Mouse (Mus musculus) C2C12 (cell line): ENCODE results near the gene Hsf2.

ENCODE experiments used
- CTCF ChIP-seq: IDR thresholded peaks from one replicate; pipeline ENCODE4 v1.5.1; 2011; ENCODE audit not compliant: control insufficient read depth, insufficient read depth, insufficient read length
- FOSL1 ChIP-seq: IDR thresholded peaks from one replicate; pipeline ENCODE4 v1.8.0; 2011; ENCODE audit warnings: mild to moderate bottlenecking, low read length; ENCODE audit not compliant: poor library complexity, insufficient read depth, severe bottlenecking
- MAX ChIP-seq: IDR thresholded peaks from one replicate; pipeline ENCODE4 v1.6.1; 2011; ENCODE audit warnings: mild to moderate bottlenecking, control low read depth
- MYOD1 ChIP-seq: IDR thresholded peaks from one replicate; pipeline ENCODE4 v1.6.1; 2011; ENCODE audit warnings: low read depth; ENCODE audit not compliant: control insufficient read depth, insufficient read length
- USF1 ChIP-seq: IDR thresholded peaks from one replicate; pipeline ENCODE4 v1.6.1; 2011; ENCODE audit warnings: low read depth, mild to moderate bottlenecking, control low read depth, moderate library complexity

GRCm38 (mm10) chr10:57486542-57487071, 422 bp downstream of the Hsf2 start:
- TF ChIP-seq CTCF (no peak), MAX (no peak), FOSL1 (no peak), USF1 (no peak), MYOD1 (no peak)
